Mouse (Mus musculus) bone marrow macrophage, adult 2 months (primary cell): ENCODE results near the gene Hoxa5. TPM values are rescaled to one million over a fixed set of nuclear protein-coding genes. Genes with fewer than 3 reads are reported as not detected.

Experiments
- H3K27ac ChIP-seq: 2 replicates; pipeline ENCODE4 v1.5.1; 2012; ENCODE audit warnings: low read depth, low read length; ENCODE audit not compliant: insufficient read depth
- H3K4me1 ChIP-seq: 2 replicates; pipeline ENCODE4 v1.6.1; 2012; ENCODE audit warnings: low read length; ENCODE audit not compliant: control insufficient read depth, insufficient read depth
- H3K4me3 ChIP-seq: 2 replicates; pipeline ENCODE4 v1.5.1; 2012; ENCODE audit warnings: mild to moderate bottlenecking, low read length, moderate library complexity; ENCODE audit not compliant: insufficient read depth
- CTCF ChIP-seq: IDR thresholded peaks from 2 replicates; pipeline ENCODE4 v1.5.1; 2012; ENCODE audit warnings: low read depth, mild to moderate bottlenecking, low read length, moderate library complexity
- POLR2A ChIP-seq: IDR thresholded peaks from 2 replicates; pipeline ENCODE4 v1.6.1; 2012; ENCODE audit warnings: mild to moderate bottlenecking, low read depth, low read length, borderline replicate concordance
- polyA plus RNA-seq: library from polyadenylated mRNA; stranded (reverse); fragments of >200 nt; gene quantifications from 2 replicates; pipeline ENCODE4 v1.2.4, GENCODE M21; 2012; ENCODE audit not compliant: missing spikeins, insufficient read depth, insufficient read length

Hoxa5 gene
- polyA plus RNA-seq, 1 experiment, result not detected

DNA sequence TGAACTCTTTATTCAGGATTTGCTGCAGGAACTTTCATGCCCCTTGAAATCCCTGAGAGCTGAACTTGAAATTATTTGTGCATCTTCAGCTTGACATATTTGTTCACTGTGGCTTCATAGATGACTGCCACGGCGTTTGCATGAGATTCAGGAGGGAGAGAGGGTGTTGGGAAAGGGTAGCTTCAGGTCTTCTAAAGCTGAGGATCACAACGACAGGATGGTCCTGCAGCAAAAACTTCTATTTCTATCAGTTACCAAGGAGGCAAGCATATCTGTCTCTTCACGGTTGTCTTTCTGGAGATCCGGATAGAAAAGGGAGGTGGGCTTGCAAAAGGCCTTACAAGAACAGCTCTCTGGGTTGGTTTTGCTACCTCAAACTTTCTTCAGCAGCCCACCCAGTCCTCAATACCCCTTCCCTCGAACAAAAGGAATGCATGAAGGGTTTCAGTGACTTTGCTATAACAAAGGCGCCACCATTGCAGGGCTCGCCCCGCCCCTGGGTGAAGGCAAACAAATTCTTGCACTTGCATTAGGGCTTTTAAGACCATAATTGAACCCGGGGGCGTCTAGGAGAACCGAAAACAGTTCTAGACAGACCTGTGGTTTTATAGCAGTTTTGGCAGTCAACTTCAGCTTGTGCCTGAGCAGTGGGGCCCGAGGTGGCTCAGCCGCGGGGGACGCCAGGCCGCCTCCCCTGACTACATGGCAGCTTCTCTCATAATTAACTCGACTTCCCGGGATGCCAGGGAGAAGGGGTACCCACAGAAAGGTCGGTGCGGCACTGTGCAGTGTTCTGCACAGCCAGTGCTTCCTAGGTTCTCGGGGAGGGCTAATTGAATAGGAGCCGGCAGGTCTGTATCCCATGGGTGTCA, 43.6 kb upstream of the Hoxa5 start:
- Histone ChIP-seq H3K27ac (no peak overlapping the region), H3K4me3 (no peak overlapping the region), H3K4me1 (no peaks in the 10 kb centered on the region)
- no peak for TF ChIP-seq POLR2A
- no peak for TF ChIP-seq CTCF

DNA sequence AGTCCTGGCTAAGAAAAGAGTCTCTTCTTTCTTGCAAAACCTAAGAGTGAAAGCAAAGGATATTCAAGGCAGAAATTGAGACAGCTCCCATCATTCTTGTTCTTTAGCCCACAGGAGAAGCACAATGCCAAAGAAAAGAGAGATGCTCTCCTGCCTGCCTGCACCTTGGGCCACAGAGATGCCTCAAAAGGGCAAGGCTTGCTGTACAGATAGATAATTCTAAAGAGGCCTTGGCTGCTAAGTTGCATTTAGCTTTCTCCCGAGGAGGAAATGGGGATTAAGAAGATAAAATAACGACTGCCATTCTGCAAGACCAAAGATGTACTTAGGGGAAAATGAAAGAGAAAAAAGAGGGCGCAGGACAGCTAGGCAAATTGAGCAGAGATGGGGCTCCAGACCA, 42.5 kb upstream of the Hoxa5 start:
- H3K4me3 ChIP-seq, result no peak overlapping the region
- H3K27ac ChIP-seq, result no peak overlapping the region
- H3K4me1 ChIP-seq, result no peaks in the 10 kb centered on the region
- TF ChIP-seq POLR2A (no peak), CTCF (no peak)

DNA sequence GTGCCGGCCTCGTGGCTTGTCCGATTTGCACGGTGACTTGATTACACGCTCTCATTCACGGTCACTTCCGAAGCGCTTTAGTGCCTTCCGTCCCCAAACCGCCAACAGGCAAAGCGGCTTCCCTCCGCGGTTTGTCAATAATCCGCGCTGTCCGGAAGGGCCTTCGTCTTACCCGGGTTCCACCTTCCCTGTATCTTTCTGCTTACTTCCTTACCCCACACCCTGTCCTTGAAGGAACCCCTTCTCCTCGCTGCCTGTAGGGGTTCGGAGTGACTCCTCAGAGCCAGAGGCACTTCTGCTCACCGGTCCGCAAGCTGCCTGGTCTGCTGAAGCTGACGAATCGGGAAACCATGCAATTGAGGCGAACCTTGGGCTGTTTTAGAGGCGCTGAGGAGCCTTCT, 42.0 kb upstream of the Hoxa5 start:
- H3K4me1 ChIP-seq, result no peaks in the 10 kb centered on the region
- no peak overlapping the region for H3K27ac ChIP-seq
- TF ChIP-seq CTCF (no peak), POLR2A (no peak)
- H3K4me3 ChIP-seq, result peak overlapping the region; percentile 11; the same call in 1 of the 2 replicates

DNA sequence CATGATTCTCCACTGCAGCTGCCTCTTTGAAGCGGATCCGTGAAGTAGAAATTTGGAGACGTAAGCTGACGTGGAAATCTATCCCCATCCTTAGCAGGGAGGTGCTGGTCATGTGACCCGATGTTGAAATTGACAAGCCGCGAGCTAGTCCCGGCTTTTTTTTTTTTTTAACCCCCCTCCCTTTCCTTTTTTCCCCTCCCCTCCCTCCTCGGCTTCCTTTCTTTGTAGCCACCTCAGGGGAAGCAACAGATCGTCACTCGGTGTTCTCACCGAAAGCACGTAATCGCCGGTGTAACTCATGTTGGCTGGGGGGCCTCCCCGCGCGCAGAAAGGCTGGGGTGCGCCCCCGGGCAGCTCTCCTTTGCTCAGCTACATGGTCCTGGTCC, 41.4 kb upstream of the Hoxa5 start, which contains the start of gene Hoxa11:
TSS of gene Hoxa11 (minus strand) at position 54 of the 386 bp plus-strand sequence.
- no peak within 1 kb of the TSS for H3K27ac ChIP-seq

DNA sequence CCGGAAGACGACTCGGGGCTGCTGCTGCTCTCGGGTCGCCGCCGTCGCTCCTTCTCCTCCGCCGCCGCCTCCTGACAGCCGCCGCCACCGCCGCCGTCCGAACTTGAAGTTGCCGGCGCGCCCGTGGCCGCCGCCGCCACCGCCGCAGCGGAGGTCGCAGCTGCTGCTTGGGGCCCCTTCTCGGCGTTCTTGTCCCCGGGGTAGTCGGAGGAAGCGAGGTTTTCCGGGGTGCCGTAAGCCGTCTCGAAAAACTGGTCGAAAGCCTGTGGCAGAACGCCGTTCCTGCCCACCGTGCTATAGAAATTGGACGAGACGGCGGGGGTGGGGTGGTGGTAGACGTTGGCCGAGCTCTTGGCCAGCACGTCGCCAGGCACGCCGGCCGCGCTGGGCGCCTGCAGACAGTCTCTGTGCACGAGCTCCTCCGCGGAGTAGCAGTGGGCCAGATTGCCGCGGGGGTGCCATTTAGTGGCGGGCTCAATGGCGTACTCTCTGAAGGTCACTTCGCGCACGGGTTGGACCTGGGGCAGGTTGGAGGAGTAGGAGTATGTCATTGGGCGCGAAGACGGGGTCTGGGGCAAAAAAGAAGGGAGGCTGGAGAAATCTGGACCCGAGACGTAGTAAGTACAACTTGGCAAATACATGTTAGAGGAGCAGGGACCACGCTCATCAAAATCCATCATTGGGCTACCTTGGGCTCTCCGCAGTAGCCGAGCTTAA, 40.8 kb upstream of the Hoxa5 start:
- Histone ChIP-seq H3K4me1 (no peaks in the 10 kb centered on the region; the same call in 1 of the 2 replicates), H3K4me3 (no peak overlapping the region), H3K27ac (no peak overlapping the region)
- TF ChIP-seq POLR2A (no peak), CTCF (no peak)

More for the DNA sequence above, 41.4 kb upstream of the Hoxa5 start, which contains the start of gene Hoxa11:
- Histone ChIP-seq H3K4me3 (peak within 1 kb of the TSS; percentile 11; the same call in 1 of the 2 replicates), H3K4me1 (no peaks in the 10 kb centered on the region)
- TF ChIP-seq CTCF (no peak), POLR2A (no peak)

DNA sequence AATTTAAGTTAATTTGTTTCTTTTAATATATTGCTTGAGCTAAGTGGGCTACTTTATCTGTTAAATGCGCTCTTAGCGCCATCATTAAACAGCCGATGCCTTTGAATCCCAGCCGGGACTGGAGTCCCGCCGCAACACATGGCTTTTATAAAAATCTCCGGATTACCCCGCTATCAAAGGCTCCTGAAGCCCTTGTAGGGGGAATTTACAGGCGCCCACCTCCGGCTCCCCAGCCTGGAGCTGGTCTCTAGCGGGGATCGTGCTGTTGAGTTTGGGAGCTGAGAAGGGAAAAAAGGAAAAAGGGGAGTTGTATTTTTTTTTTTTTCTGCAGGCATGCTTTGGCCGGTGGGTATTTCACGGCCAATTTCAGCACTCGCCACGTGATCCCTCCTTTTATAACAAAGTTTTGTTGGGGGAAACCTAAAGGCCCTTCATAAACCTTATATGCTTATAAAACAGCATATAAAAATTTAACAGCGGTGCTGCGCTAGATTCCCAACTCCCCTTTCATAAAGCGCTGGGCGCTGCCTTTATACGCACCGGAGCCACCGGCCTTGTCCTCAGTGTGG, 40.2 kb upstream of the Hoxa5 start:
- Histone ChIP-seq H3K4me1 (no peaks in the 10 kb centered on the region; the same call in 1 of the 2 replicates), H3K27ac (no peak overlapping the region), H3K4me3 (no peak overlapping the region)
- TF ChIP-seq POLR2A, result no peak
- TF ChIP-seq CTCF, result no peak

DNA sequence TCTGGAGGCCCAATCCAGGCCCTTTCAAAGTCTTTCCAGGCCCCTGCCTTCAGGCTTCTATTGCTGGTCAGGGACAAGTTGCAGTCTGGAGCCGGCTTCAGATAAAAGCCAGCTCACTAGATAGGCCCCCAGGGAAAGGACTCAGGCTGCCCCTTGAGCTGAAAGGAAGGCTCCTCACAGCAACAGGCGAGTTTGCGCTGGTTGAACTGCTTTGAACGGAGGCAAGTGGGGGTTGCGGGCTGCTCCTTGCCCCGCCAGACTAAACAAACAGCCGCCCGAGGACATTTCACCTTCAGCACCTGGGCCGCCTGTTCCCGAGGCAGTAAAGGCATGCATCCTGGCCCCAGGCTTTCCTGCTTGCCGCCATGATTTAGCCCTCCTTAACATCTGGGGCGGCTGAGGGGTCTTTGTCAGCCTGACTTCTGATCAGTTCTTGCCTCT, 39.3 kb upstream of the Hoxa5 start:
- H3K27ac ChIP-seq, result no peak overlapping the region
- H3K4me1 ChIP-seq, result no peaks in the 10 kb centered on the region; the same call in 1 of the 2 replicates
- no peak overlapping the region for H3K4me3 ChIP-seq
- TF ChIP-seq CTCF (no peak), POLR2A (no peak)

DNA sequence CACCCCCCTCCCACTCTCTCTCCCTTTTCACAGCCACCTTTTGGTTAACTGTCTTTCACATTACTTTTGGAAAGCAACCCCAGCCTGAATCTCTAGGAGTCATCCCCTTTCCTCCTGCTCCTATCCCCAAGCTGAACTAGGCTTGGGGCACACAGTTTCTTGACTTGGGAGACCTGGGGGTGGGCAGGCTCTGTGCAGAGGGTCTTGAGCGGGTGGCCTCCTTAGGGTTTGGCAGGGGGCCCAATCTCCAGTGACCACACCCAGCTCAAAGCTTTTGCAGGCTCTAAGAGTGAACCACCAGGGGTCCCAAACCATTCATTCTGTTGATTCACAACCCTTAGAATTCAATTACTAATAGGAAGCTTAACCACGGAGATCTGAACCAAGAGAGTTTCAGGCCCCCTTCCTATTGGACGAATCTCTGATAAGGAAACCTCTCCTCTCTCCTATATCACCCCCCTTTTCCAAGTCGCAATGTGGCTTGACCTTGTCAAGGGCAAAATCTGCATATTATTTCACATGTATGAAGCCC, 38.5 kb upstream of the Hoxa5 start:
- no peak for TF ChIP-seq CTCF
- H3K27ac ChIP-seq, result no peak overlapping the region

DNA sequence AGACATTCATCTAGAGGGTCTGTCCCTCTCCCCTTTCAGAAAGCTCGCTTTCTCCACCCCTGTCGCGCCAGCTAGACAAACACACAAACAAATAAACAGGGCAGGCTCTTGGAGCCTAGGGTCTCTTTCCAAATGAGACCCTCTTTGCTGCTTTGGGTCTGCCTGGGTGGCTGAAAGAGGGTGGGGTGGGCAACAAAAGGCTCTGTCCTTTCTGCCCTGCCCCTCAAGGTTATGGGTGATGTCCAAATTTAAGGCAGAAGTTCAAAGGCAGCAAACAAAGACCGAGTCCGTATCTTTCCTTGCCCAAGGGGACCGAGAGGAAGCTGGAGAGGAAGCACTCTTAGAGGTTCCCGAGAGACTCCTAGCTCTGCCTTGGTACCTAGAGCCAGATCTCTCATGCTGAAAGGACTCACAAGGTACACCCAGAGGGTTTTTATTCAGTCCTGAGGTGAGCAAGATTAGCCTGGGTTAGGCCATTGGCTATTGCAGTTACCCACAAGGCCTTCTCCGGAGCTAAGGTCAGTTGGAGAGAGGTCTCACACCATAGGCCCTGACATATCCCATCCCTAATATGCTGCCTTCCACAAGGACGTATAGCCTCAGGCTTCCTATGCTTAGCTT, 36.7 kb upstream of the Hoxa5 start:
- Histone ChIP-seq H3K4me1 (no peaks in the 10 kb centered on the region; the same call in 1 of the 2 replicates), H3K27ac (no peak overlapping the region), H3K4me3 (no peak overlapping the region)
- TF ChIP-seq CTCF (no peak), POLR2A (no peak)

More for the DNA sequence above, 38.5 kb upstream of the Hoxa5 start:
- no peaks in the 10 kb centered on the region; the same call in 1 of the 2 replicates for H3K4me1 ChIP-seq
- no peak overlapping the region for H3K4me3 ChIP-seq
